Mouse (Mus musculus) liver, postnatal 0 days (tissue): ENCODE results near the gene Magi2.

Experiments
- CTCF ChIP-seq: sonication (generic); IDR thresholded peaks from 2 replicates; pipeline ENCODE4 v1.5.1; 2016; ENCODE audit warnings: antibody characterized with exemption, low read depth
- EP300 ChIP-seq: IDR thresholded peaks from 2 replicates; pipeline ENCODE4 v1.6.1; 2016; ENCODE audit warnings: antibody characterized with exemption, low read depth, mild to moderate bottlenecking

GRCm38 (mm10) chr5:20068921-20069486 is 842.2 kb downstream of the Magi2 start:
- TF ChIP-seq CTCF (no peak), EP300 (no peak)
